Mouse (Mus musculus): ENCODE data around the gene Sorbs1. TPM values are rescaled to one million over a fixed set of nuclear protein-coding genes. Genes with fewer than 3 reads are reported as not detected.

Sorbs1 gene
- total and polyA plus RNA-seq, 3 experiments: 2.1 to 6.2 (median 3.6) TPM

DNA sequence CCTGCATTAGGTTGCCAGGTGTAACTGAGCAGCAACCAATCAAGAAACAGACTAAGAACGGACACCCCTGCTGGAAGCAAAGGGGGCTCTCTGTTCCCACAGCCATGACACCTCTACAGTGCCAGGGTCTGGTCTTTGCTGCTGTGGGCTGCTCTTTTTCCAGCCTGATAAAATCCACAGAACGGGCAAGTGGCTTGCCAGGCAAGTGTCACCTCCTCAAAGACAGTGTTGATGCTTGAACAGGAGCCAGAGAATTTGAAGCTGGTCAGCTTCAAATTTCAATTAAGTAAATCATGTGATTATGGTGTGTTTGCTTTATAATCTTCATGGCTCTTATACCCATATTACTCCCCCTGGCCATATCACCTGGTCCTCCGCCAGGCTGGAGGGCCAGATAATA, 166.7 kb downstream of the Sorbs1 start:
- dilution Hi-C loops (cut with MboI; ENCODE audit: extremely low pct_ligation_motif_present, extremely low pct_unique_long_range_greater_than_20kb, low sequenced_read_pairs): no loop called here
- Histone ChIP-seq H3K4me1 (ENCODE audit: control insufficient read depth in 1 of 2, insufficient read depth in 2 of 2) (peaks cover 0 to 3% of the 10 kb centered on the region in 2 experiments; a peak in 1 of 4 replicates), H3K27me3 (replicated peaks) (no peaks in the 10 kb centered on the region), H3K9me3 (replicated peaks; ENCODE audit: low read length) (no peaks in the 10 kb centered on the region), H3K4me3 (replicated peaks in 1 of 3; ENCODE audit: low read depth in 2 of 3, low read length in 2 of 3, poor library complexity in 1 of 3) (no peak overlapping the region), H3K9ac (ENCODE audit: insufficient read depth, low read depth) (no peak overlapping the region), H3K79me2 (replicated peaks; ENCODE audit: control insufficient read depth, extremely low read depth, insufficient read depth, poor library complexity, severe bottlenecking) (no peaks in the 10 kb centered on the region), H3K27ac (ENCODE audit: insufficient read depth, low read depth) (no peak overlapping the region), H3K4me2 (ENCODE audit: insufficient read depth, low read depth, poor library complexity, severe bottlenecking) (no peak overlapping the region), H3K36me3 (replicated peaks in 1 of 2; ENCODE audit: control insufficient read depth in 1 of 2, insufficient read depth in 1 of 2, low read length in 1 of 2) (peaks cover 0 to 11% of the 10 kb centered on the region in 2 experiments)
- TF ChIP-seq KAT2A (IDR thresholded peaks at IDR 0.05; ENCODE audit: insufficient replicate concordance, low read length) (no peak), USF1 (IDR thresholded peaks at IDR 0.05; ENCODE audit: low read depth, low read length) (no peak), UBTF (IDR thresholded peaks at IDR 0.05; ENCODE audit: low read depth, low read length) (no peak), TCF12 (IDR thresholded peaks at IDR 0.05; ENCODE audit: low read depth, low read length) (no peak), MAFK (IDR thresholded peaks at IDR 0.05; ENCODE audit: insufficient replicate concordance, low read length) (no peak), MXI1 (IDR thresholded peaks at IDR 0.05; ENCODE audit: low read depth, low read length) (no peak), E2F4 (IDR thresholded peaks at IDR 0.05; ENCODE audit: insufficient replicate concordance, low read depth, low read length) (no peak), POLR2AphosphoS2 (IDR thresholded peaks at IDR 0.05; ENCODE audit: low read depth, low read length) (no peak), ZNF384 (IDR thresholded peaks at IDR 0.05; ENCODE audit: low read depth, low read length) (no peak)
- in situ Hi-C loops (cut with MboI; ENCODE audit: low pct_ligation_motif_present, low pct_unique_long_range_greater_than_20kb, low sequenced_read_pairs): loop anchor here (5.0 to 10.0 kb wide), 2 partner anchors 35 to 198 kb away; no protein-coding TSS in a partner anchor
- DNase-seq (ENCODE audit: extremely low read depth): no peak

DNA sequence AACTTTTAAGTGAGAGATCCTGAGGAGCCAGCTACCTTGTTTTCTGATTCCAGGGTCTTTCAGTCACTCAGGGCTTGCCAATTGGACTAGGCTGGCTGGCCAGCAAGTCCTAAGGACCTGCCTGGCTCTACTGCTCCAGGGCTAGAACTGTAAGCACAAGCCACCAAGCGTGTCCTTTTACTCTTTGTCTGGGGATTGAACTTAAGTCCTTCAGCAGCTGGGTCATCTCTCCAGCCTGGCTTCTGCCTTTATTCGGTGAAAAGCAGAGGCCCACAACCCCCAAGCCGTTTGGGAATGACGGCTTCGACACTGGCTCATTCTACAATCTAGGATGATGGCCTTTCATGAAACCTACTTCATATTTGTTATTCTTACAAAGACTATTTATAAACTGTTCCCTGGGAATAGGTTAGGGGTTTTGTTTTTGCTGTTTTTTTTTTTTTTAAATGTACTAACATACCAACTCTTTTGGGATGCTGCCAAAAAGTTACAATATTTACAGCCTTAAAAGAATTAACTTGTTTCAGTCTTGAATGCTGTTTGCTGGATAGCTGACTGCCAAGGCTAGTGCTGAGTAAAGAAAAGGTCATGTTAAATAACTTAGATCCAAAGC, 167.2 kb downstream of the Sorbs1 start:
- H3K27ac ChIP-seq (ENCODE audit: insufficient read depth, low read depth): no peak overlapping the region
- no peaks in the 10 kb centered on the region for H3K27me3 ChIP-seq (replicated peaks)
- H3K4me1 ChIP-seq (ENCODE audit: control insufficient read depth in 1 of 2, insufficient read depth in 2 of 2): peaks cover 0 to 3% of the 10 kb centered on the region in 2 experiments; a peak in 1 of 4 replicates
- H3K9ac ChIP-seq (ENCODE audit: insufficient read depth, low read depth): no peak overlapping the region
- dilution Hi-C loops (cut with MboI; ENCODE audit: extremely low pct_ligation_motif_present, extremely low pct_unique_long_range_greater_than_20kb, low sequenced_read_pairs): no loop called here
- H3K9me3 ChIP-seq (replicated peaks; ENCODE audit: low read length): no peaks in the 10 kb centered on the region
- DNase-seq (ENCODE audit: extremely low read depth): no peak
- no peaks in the 10 kb centered on the region for H3K79me2 ChIP-seq (replicated peaks; ENCODE audit: control insufficient read depth, extremely low read depth, insufficient read depth, poor library complexity, severe bottlenecking)
- in situ Hi-C loops (cut with MboI; ENCODE audit: low pct_ligation_motif_present, low pct_unique_long_range_greater_than_20kb, low sequenced_read_pairs): loop anchor here (5.0 to 10.0 kb wide), 2 partner anchors 36 to 198 kb away; no protein-coding TSS in a partner anchor
- TF ChIP-seq MAX (IDR thresholded peaks at IDR 0.05; ENCODE audit: low read length): no peak
- no peak for TF ChIP-seq NRF1 (IDR thresholded peaks at IDR 0.05; ENCODE audit: low read depth, low read length)
- TF ChIP-seq MYC (IDR thresholded peaks at IDR 0.05; ENCODE audit: low read depth, low read length): no peak
- TF ChIP-seq ZNF384 (IDR thresholded peaks at IDR 0.05; ENCODE audit: low read depth, low read length): no peak
- no peak for TF ChIP-seq CTCF (conservative IDR thresholded peaks at IDR 0.05 in 1 of 2, IDR thresholded peaks at IDR 0.05 in 1 of 2; ENCODE audit: low read depth in 2 of 2, low read length in 2 of 2)
- TF ChIP-seq PAX5 (IDR thresholded peaks at IDR 0.05; ENCODE audit: low read length): no peak
- TF ChIP-seq ELF1 (IDR thresholded peaks at IDR 0.05; ENCODE audit: low read depth, low read length): no peak
- no peak for TF ChIP-seq POLR2A (IDR thresholded peaks at IDR 0.05; ENCODE audit: low read depth, low read length)
- TF ChIP-seq SIN3A (IDR thresholded peaks at IDR 0.05; ENCODE audit: low read length): no peak
- TF ChIP-seq USF2 (conservative IDR thresholded peaks at IDR 0.05; ENCODE audit: low read depth, low read length): no peak
- TF ChIP-seq BHLHE40 (IDR thresholded peaks at IDR 0.05; ENCODE audit: low read depth, low read length): no peak
- TF ChIP-seq ZC3H11A (IDR thresholded peaks at IDR 0.05; ENCODE audit: low read depth, low read length): no peak
- TF ChIP-seq SMC3 (IDR thresholded peaks at IDR 0.05; ENCODE audit: low read depth, low read length): no peak
- TF ChIP-seq GABPA (IDR thresholded peaks at IDR 0.05; ENCODE audit: insufficient replicate concordance, low read depth, low read length): no peak
- TF ChIP-seq MAZ (IDR thresholded peaks at IDR 0.05; ENCODE audit: low read depth, low read length): no peak
- no peak for TF ChIP-seq IRF4 (IDR thresholded peaks at IDR 0.05; ENCODE audit: low read depth, low read length)
- no peak for TF ChIP-seq ZKSCAN1 (IDR thresholded peaks at IDR 0.05; ENCODE audit: borderline replicate concordance, low read depth, low read length)
- TF ChIP-seq CHD1 (IDR thresholded peaks at IDR 0.05; ENCODE audit: low read depth, low read length): no peak
- H3K4me2 ChIP-seq (ENCODE audit: insufficient read depth, low read depth, poor library complexity, severe bottlenecking): no peak overlapping the region
- no peak overlapping the region for H3K4me3 ChIP-seq (replicated peaks in 1 of 3; ENCODE audit: low read depth in 2 of 3, low read length in 2 of 3, poor library complexity in 1 of 3)
- peaks cover 0 to 8% of the 10 kb centered on the region in 2 experiments for H3K36me3 ChIP-seq (replicated peaks in 1 of 2; ENCODE audit: control insufficient read depth in 1 of 2, insufficient read depth in 1 of 2, low read length in 1 of 2)

Data from CH12.LX (cell line).